In the genomic region with DNA sequence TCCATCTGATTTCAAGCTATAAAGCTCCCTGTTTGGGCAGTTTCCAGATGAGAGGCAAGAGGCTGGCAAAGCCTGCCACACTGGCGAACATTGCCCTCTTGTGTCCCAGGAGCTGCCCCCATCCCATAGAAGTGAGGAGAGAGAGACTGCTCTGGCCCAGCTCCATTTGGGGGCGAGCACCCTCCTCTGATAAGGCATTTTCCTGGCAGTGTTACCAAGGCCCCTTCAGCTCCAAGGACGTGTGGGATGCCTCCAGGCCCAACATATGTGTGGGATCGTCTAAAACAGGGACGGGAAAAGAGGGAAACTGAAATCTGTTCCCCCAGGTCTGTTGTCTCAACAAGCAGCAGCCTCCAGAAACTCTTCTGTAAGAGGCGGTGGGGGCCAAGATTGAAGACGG, we compare ENCODE assay signal across 14 mouse cellular contexts.
"Had no signal": no experiment of that assay in that cellular context is flagged by ENCODE, and none has a peak within 500 bp of the region (broad histone marks: within the 10 kb centered on the region; RNA-seq: fewer than 3 reads in every experiment).

No protein-coding gene starts in this region.

- H3K9ac ChIP-seq: intestine, embryonic 15.5 days; limb, embryonic 12.5 days; liver, embryonic 14.5 days; midbrain, embryonic 12.5 days; neural tube, embryonic 13.5 days had no signal

- H3K36me3 ChIP-seq: intestine, embryonic 15.5 days; limb, embryonic 12.5 days; midbrain, embryonic 12.5 days; neural tube, embryonic 13.5 days had no signal

- H3K9me3 ChIP-seq: intestine, embryonic 15.5 days; limb, embryonic 12.5 days; neural tube, embryonic 13.5 days had no signal

- H3K27me3 ChIP-seq: intestine, embryonic 15.5 days; midbrain, embryonic 12.5 days had no signal

- DNase-seq: kidney, adult 18-20 months; kidney, postnatal 10 days; kidney, postnatal 4 days; liver; lung, adult 18-20 months; retina, postnatal 1 day; thymus, postnatal 4 days had no signal

- H3K4me1 ChIP-seq: intestine, embryonic 15.5 days had no signal

- H3K4me3 ChIP-seq: intestine, embryonic 15.5 days; layer of hippocampus, adult 2 months; limb, embryonic 12.5 days; midbrain, embryonic 12.5 days; neural tube, embryonic 13.5 days had no signal

- H3K4me2 ChIP-seq: intestine, embryonic 15.5 days; limb, embryonic 12.5 days; midbrain, embryonic 12.5 days; neural tube, embryonic 13.5 days had no signal

- ATAC-seq: intestine, embryonic 15.5 days; midbrain, embryonic 16.5 days had no signal

- H3K27ac ChIP-seq: intestine, embryonic 15.5 days; layer of hippocampus, adult 2 months; limb, embryonic 12.5 days; liver, embryonic 14.5 days; midbrain, embryonic 12.5 days; neural tube, embryonic 13.5 days had no signal
